Mouse (Mus musculus): ENCODE data around the gene Cbfb. TPM values are rescaled to one million over a fixed set of nuclear protein-coding genes. Genes with fewer than 3 reads are reported as not detected.

The Cbfb gene
- polyA plus RNA-seq, 1 experiment from 2014 or later = 124 TPM

DNA sequence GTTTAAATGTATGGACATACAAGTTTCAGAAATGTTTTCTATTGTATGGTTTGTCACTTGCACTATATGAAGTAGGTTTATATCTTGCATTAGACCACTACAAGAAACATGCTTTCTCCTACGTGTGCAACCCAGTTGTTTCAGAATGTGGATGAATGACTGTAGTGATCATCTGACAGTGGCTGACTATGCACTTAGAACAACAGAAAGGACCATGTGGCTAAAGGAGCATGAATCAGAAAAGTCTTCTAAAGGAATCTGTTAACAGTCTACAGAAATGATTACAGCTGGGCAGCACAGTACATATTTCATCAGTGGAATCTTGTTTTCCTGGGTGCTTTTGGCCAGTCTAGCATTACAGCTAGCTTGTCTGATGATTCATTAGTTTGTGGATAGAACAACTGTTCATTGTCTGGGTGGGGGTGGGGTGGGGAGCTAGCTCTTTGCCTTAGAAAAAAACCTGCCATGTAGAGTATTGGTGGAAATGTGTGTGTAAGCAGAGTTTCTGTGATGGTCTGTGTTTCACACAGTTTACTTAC lies 16.1 kb downstream of the Cbfb start:
- Histone ChIP-seq H3K27me3 (no peaks in the 10 kb centered on the region), H3K4me2 (replicated peaks) (no peak overlapping the region), H3K4me1 (peaks cover 4% of the 10 kb centered on the region; the same call in 1 of the 2 replicates), H3K9ac (no peak overlapping the region), H3K27ac (no peak overlapping the region), H3K4me3 (no peak overlapping the region), H3K36me3 (peaks cover 26% of the 10 kb centered on the region), H3K9me3 (no peaks in the 10 kb centered on the region)
- ATAC-seq (ENCODE audit: insufficient number of reproducible peaks, insufficient read depth, low FRiP score, low TSS enrichment) = no peak
- WGBS = 54% methylated on average over 1 of the region's 1 CpGs

DNA sequence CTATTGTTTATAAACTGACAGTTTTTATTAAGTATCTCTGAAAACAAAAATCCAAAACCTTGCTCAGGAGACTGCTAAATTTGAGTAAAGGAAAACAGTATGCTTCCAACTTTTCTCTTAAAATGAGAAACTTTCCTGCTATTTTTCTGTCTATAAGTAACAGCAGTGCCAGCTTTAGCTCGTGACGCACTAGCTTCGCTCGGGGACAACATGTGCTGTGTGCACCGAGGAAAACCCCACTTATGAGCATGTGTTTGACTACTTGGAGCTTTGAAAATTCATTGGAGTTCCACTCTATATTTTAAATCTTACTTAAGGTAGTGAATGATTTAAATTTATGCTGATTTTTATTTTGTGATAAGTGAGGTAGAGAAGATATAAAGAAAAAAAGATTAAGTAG lies 21.7 kb downstream of the Cbfb start:
- no peaks in the 10 kb centered on the region for H3K27me3 ChIP-seq
- H3K36me3 ChIP-seq = peaks cover 42% of the 10 kb centered on the region
- no peak overlapping the region for H3K9ac ChIP-seq
- no peak for ATAC-seq (ENCODE audit: insufficient number of reproducible peaks, insufficient read depth, low FRiP score, low TSS enrichment)
- H3K4me2 ChIP-seq (replicated peaks) = no peak overlapping the region
- no peaks in the 10 kb centered on the region for H3K4me1 ChIP-seq
- 93% methylated on average over 5 of the region's 5 CpGs for WGBS
- no peak overlapping the region for H3K4me3 ChIP-seq
- no peaks in the 10 kb centered on the region for H3K9me3 ChIP-seq
- no peak overlapping the region for H3K27ac ChIP-seq

DNA sequence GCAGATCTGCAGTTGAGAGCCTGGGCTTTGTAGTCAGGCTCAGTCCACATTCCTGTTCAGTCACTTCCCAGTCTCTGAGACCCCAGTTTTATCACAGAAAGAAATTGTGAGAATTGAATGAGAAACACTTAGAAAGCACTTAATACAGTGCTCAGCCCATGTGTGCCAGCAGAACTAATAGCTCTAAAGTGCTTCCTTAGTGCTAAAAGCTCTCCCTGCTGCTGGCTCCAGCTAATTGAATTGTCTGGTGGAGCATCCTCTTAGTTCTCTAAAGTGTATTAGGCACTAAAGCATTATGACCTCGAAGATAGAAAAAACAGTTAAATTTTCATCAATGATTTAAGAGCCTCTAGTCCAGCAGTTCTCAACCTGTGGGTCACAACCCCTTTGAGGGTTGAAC lies 35.3 kb downstream of the Cbfb start:
- H3K4me2 ChIP-seq (replicated peaks) = no peak overlapping the region

DNA sequence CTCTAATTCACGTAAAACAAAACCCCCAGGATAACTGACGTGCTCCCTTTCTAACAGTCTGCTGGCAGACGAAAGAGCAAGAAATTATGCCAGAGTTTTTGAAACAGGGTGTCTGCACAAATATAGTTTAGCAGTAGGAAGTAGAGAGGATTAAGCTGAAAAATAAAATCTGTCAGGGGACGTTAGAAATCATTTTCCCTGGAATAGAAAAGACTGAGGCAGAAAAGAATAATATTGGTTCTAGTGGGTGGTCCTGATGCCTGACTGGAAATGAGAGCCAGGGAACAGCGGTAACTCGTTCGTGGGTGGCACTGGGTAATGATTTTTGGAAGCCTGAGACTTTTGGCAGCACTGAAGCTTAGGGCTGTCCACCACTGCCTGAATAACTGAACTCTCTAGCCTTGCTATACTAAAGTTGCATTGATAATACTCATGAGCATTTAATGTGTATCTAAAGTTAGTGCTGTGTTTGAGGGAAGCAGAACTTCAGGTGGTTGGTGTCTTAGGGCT lies 36.3 kb downstream of the Cbfb start:
- peaks cover 26% of the 10 kb centered on the region for H3K36me3 ChIP-seq
- H3K27ac ChIP-seq = no peak overlapping the region
- H3K4me2 ChIP-seq (replicated peaks) = no peak overlapping the region
- ATAC-seq (ENCODE audit: insufficient number of reproducible peaks, insufficient read depth, low FRiP score, low TSS enrichment) = no peak
- H3K9ac ChIP-seq = no peak overlapping the region
- no peaks in the 10 kb centered on the region for H3K4me1 ChIP-seq
- H3K27me3 ChIP-seq = no peaks in the 10 kb centered on the region
- H3K4me3 ChIP-seq = no peak overlapping the region
- 69% methylated on average over 7 of the region's 7 CpGs for WGBS
- H3K9me3 ChIP-seq = no peaks in the 10 kb centered on the region

More for the DNA sequence above, 35.3 kb downstream of the Cbfb start:
- no peak overlapping the region for H3K4me3 ChIP-seq
- H3K36me3 ChIP-seq = peaks cover 25% of the 10 kb centered on the region
- no peaks in the 10 kb centered on the region for H3K27me3 ChIP-seq
- H3K4me1 ChIP-seq = no peaks in the 10 kb centered on the region
- 93% methylated on average over 1 of the region's 1 CpGs for WGBS
- no peak overlapping the region for H3K9ac ChIP-seq
- H3K27ac ChIP-seq = no peak overlapping the region
- no peaks in the 10 kb centered on the region for H3K9me3 ChIP-seq
- no peak for ATAC-seq (ENCODE audit: insufficient number of reproducible peaks, insufficient read depth, low FRiP score, low TSS enrichment)

DNA sequence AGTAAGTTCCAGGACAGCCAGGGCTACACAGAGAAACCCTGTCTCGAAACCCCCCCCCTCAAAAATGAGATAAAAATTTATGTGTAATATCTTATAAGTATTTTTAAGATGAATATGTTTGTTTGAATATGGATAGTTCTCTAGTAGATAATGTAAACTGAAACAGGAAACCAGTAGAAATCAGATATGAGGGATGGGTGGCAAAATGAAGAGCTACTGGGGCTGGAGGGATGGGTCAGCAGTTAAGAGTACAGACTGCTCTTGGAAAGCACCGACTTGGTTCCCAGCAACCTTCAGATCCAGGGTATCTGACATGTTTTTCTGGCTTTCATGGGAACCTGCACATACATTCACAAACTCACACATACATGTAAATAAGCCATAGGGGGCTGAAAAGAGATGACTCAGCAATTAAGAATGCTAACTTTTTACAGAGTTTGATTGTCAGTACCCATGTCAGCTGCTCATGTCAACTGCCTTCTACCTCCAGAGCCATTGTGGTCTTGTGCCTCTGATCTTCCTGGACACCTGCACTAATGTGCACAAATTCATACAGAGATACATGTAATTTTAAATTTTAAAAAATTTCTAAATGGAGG lies 37.3 kb downstream of the Cbfb start:
- peaks cover 27% of the 10 kb centered on the region for H3K36me3 ChIP-seq
- H3K4me3 ChIP-seq = no peak overlapping the region
- H3K4me2 ChIP-seq (replicated peaks) = no peak overlapping the region
- H3K9me3 ChIP-seq = no peaks in the 10 kb centered on the region
- no peak for ATAC-seq (ENCODE audit: insufficient number of reproducible peaks, insufficient read depth, low FRiP score, low TSS enrichment)
- 84% methylated on average over 2 of the region's 2 CpGs for WGBS
- H3K27ac ChIP-seq = no peak overlapping the region
- H3K27me3 ChIP-seq = no peaks in the 10 kb centered on the region
- H3K9ac ChIP-seq = no peak overlapping the region
- H3K4me1 ChIP-seq = no peaks in the 10 kb centered on the region

DNA sequence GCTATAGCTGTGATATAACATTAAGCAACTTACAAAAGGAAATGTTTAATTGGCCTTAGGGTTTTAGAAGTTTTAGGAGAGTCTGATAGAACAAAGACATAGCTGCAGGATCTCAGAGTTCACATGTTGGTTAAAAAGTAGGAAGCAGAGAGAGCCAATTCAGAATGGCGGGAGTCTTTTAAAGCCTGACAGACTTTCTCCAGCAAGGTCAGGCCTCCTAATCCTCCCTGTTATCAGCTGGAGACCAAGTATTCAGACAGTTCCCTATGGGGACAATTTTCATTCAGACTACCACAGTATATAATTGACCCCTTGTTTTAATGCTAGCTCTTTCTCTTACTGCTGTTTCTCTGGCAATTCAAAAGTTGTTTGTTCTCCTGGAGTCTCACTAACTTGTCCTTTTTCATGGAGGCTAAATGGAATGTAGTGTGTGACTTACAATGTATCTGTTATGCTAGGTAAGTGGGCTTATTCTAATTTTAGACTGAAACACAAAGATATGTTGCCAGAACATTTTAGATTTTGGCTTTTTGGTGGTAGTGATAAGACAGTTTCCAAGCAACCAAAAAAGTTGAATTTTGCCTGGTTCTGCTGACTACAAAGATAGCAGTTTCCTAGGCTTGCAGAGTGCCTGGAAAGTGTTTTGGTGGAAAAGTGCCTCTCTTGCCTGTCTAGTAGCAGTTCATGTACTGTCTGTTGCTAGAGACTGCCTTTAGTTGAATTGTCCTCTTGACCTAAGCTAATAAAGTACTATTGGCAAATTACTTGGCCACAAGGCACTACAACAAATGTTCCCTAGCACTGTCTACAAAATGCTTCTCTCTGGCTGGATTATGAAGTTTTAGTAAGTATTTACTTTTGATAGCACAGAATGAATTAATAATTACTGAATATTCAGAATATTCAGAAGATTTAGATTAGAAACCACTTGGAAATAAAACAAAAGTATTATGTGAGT lies 39.0 kb downstream of the Cbfb start:
- 57% methylated on average over 1 of the region's 1 CpGs for WGBS
- Histone ChIP-seq H3K4me2 (replicated peaks) (no peak overlapping the region), H3K36me3 (peaks cover 19% of the 10 kb centered on the region), H3K27ac (no peak overlapping the region), H3K27me3 (no peaks in the 10 kb centered on the region), H3K9me3 (no peaks in the 10 kb centered on the region), H3K4me1 (no peaks in the 10 kb centered on the region), H3K9ac (no peak overlapping the region), H3K4me3 (no peak overlapping the region)
- ATAC-seq (ENCODE audit: insufficient number of reproducible peaks, insufficient read depth, low FRiP score, low TSS enrichment) = no peak

DNA sequence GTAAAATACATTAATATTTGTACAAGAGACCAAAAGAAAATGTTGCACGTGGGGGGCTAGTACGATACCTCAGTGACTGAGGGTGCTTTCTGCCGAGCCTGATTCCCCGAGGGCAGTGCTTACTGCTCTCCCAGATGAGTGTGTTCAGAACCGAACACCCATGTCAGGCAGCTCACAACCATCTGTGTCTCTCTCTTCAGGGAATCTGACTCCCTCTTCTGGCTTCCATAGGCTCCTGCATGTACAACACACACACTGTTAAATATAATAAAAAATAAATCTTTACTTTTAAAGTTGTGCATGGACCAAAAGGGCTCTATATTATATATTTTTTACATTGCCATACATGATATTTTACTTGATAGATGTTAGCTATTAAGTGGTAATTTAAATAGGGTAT lies 43.6 kb downstream of the Cbfb start:
- Histone ChIP-seq H3K4me2 (replicated peaks) (no peak overlapping the region), H3K27me3 (no peaks in the 10 kb centered on the region), H3K36me3 (peaks cover 16% of the 10 kb centered on the region; the same call in 1 of the 2 replicates), H3K9me3 (no peaks in the 10 kb centered on the region), H3K4me1 (no peaks in the 10 kb centered on the region), H3K9ac (no peak overlapping the region), H3K27ac (no peak overlapping the region), H3K4me3 (no peak overlapping the region)
- ATAC-seq (ENCODE audit: insufficient number of reproducible peaks, insufficient read depth, low FRiP score, low TSS enrichment) = no peak
- 84% methylated on average over 5 of the region's 5 CpGs for WGBS

DNA sequence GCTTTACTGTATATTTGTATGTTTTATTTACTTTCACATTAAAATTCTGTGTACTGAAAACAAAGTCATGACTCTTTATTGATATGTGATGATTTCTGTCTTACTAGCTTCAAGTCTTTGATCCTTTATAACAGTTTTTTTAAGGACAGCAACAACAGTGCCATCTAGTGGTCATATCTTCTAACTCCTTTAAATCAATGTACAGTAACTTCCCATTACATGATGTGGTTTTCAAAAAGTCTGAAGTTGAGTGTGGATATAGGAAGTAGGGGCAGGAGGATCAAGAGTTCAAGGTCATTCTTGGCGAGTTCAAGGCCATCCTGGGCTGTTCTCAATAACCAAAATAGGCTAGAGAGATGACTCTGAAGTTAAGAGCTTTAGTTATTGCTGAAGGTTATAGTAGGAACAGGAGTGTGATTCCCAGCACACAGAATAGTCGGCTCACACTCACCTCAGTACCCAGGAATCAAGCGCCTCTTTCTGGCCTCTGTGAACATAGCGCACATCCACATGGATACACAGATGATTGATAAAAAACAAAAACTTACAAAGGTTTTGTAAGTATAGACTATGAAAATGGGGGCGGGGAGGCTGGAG lies 47.5 kb downstream of the Cbfb start:
- peaks cover 11% of the 10 kb centered on the region; the same call in 1 of the 2 replicates for H3K36me3 ChIP-seq
- H3K27ac ChIP-seq = no peak overlapping the region
- H3K9ac ChIP-seq = no peak overlapping the region
- H3K9me3 ChIP-seq = no peaks in the 10 kb centered on the region
- H3K4me1 ChIP-seq = no peaks in the 10 kb centered on the region
- H3K27me3 ChIP-seq = no peaks in the 10 kb centered on the region
- H3K4me3 ChIP-seq = no peak overlapping the region
- WGBS = 83% methylated on average over 5 of the region's 5 CpGs
- ATAC-seq (ENCODE audit: insufficient number of reproducible peaks, insufficient read depth, low FRiP score, low TSS enrichment) = peak; percentile 28; the same call in 1 of the 2 replicates
- H3K4me2 ChIP-seq (replicated peaks) = no peak overlapping the region

DNA sequence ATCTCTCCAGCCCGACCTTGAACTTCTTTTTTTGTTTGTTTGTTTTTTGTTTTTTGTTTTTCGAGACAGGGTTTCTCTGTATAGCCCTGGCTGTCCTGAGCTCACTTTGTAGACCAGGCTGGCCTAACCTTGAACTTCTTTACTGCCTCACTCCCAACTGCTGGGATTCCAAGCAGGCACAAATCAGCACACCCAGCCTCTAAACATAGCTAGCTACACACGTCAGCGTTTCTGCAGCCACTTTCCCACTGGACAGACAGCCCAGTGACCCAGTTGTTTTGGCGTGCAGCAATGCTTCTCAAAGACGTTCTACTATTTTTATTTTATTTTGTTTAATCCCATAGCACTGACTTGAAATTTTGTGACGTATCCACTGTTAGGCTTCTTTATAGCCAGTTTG lies 53.4 kb downstream of the Cbfb start:
- no peak overlapping the region for H3K27ac ChIP-seq
- no peaks in the 10 kb centered on the region for H3K9me3 ChIP-seq
- no peaks in the 10 kb centered on the region for H3K27me3 ChIP-seq
- H3K4me2 ChIP-seq (replicated peaks) = peak overlapping the region; percentile 59; the same call in 1 of the 2 replicates
- no peak for ATAC-seq (ENCODE audit: insufficient number of reproducible peaks, insufficient read depth, low FRiP score, low TSS enrichment)
- peaks cover 10% of the 10 kb centered on the region for H3K4me1 ChIP-seq
- peak overlapping the region; percentile 81; the same call in 1 of the 2 replicates for H3K9ac ChIP-seq
- no peak overlapping the region for H3K4me3 ChIP-seq
- WGBS = 85% methylated on average over 7 of the region's 7 CpGs
- no peaks in the 10 kb centered on the region for H3K36me3 ChIP-seq

DNA sequence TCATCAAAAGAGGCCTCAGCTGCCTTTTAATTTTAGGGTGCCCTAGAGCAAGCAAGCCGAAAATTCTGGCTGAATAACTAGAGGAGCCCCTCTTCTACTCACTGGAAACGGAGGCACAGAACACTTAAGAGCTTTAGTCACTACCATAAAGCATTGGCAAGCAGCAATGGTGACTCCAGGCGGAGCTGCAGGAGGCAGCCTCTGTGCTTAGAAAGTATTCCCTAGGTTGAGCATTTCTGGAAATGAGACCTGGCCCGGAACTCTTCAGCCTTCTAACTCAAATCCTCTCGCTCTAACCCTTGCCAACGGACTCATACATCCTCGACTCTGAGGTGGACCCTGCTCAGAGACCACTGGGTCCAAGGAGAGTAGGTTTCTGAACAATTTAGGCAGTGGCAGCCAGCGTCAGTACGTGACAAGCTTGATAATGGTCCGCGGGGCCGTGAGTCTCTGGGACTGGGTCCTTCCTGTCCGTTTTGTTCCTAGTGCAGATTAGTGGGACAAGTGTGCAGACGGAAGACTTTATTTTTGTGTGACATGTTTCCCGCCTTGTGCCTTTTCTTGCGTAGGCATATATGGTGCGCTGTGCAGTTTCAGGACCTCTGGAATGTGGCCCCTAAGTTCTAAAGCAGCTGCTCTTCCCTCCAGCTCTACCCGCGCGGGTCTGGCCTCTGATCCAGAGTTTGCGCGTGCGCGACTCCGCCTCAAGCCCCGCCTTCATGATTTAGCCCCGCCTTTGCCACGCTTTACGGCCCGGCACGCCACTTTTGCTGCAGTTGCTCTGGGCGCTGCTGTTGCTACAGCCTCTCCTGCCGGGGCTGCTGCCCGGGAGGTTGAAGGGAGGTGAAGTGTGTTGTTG lies 54.2 kb downstream of the Cbfb start, which contains the start of gene D230025D16Rik:
Gene D230025D16Rik, plus strand, starts transcription at position 733 of the 859 bp plus-strand sequence.
- peak; percentile 92 for ATAC-seq (ENCODE audit: insufficient number of reproducible peaks, insufficient read depth, low FRiP score, low TSS enrichment)
- no peaks in the 10 kb centered on the region for H3K27me3 ChIP-seq
- peaks cover 10% of the 10 kb centered on the region for H3K4me1 ChIP-seq
- no peaks in the 10 kb centered on the region for H3K36me3 ChIP-seq
- H3K27ac ChIP-seq = peak within 1 kb of the TSS; percentile 79
- H3K4me3 ChIP-seq = peak within 1 kb of the TSS; percentile 66
- peak within 1 kb of the TSS; percentile 81 for H3K9ac ChIP-seq
- H3K9me3 ChIP-seq = no peaks in the 10 kb centered on the region
- peak within 1 kb of the TSS; percentile 59 for H3K4me2 ChIP-seq (replicated peaks)
- WGBS = 2% methylated on average over 34 of the region's 34 CpGs

DNA sequence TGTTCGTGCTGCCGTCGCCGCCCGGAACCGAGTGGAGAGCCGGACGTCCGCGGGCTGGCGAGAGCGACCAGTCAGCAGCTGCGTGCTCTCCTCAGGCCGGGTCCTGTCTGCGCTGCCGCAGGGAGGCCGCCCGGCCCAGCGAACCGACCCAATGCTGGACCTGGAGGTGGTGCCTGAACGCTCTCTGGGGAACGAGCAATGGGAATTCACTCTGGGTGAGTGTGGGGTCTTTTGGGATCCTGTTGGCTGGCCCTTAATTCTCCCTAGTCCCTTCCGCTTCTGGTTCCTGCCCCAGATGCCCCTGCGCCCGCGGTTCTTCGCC lies 54.8 kb downstream of the Cbfb start:
- Histone ChIP-seq H3K4me1 (peaks cover 10% of the 10 kb centered on the region), H3K9ac (peak overlapping the region; percentile 81), H3K27me3 (no peaks in the 10 kb centered on the region), H3K4me3 (peak overlapping the region; percentile 66), H3K9me3 (no peaks in the 10 kb centered on the region), H3K36me3 (no peaks in the 10 kb centered on the region), H3K27ac (0 out of 2 replicates have a peak overlapping the region, but pooled peaks have one; percentile 24), H3K4me2 (replicated peaks) (peak overlapping the region; percentile 59)
- no peak for ATAC-seq (ENCODE audit: insufficient number of reproducible peaks, insufficient read depth, low FRiP score, low TSS enrichment)
- WGBS = under 1% methylated on average over 27 of the region's 27 CpGs

Data from embryonic facial prominence, embryonic 12.5 days (tissue).